Mouse (Mus musculus): ENCODE results near the gene Stk17b. TPM values are rescaled to one million over a fixed set of nuclear protein-coding genes. Genes with fewer than 3 reads are reported as not detected.

Gene Stk17b
- polyA plus RNA-seq, 1 experiment from 2014 or later: 14.5 TPM

GRCm38 (mm10) chr1:53818072-53818862, 33.2 kb upstream of the Stk17b start:
- no peak overlapping the region for H3K4me2 ChIP-seq (ENCODE audit: low read length)
- no peaks in the 10 kb centered on the region for H3K36me3 ChIP-seq (ENCODE audit: control insufficient read depth, insufficient read depth, low read length)
- no peaks in the 10 kb centered on the region for H3K27me3 ChIP-seq (ENCODE audit: control insufficient read depth, insufficient read depth, low read length)
- no peak for ATAC-seq (ENCODE audit: insufficient number of reproducible peaks, insufficient read depth, low FRiP score, low read depth)
- H3K9me3 ChIP-seq (ENCODE audit: control insufficient read depth, low read length): no peaks in the 10 kb centered on the region
- H3K27ac ChIP-seq (replicated peaks in 1 of 2; ENCODE audit: control insufficient read depth in 1 of 2, insufficient read depth in 1 of 2, low read depth in 2 of 2, low read length in 2 of 2): no peak overlapping the region
- 48% methylated on average over 3 of the region's 3 CpGs for WGBS
- H3K4me3 ChIP-seq (ENCODE audit: control insufficient read depth in 1 of 2, insufficient read depth in 1 of 2, low read depth in 1 of 2, low read length in 2 of 2): no peak overlapping the region
- H3K9ac ChIP-seq (ENCODE audit: low read length): no peak overlapping the region
- H3K4me1 ChIP-seq (ENCODE audit: control insufficient read depth in 2 of 2, insufficient read depth in 2 of 2, low read length in 2 of 2): peaks cover 0 to 6% of the 10 kb centered on the region in 2 experiments; a peak in 1 of 4 replicates

- H3K4me3 ChIP-seq (ENCODE audit: control insufficient read depth in 1 of 2, insufficient read depth in 1 of 2, low read depth in 1 of 2, low read length in 2 of 2): no peak overlapping the region
- H3K4me1 ChIP-seq (ENCODE audit: control insufficient read depth in 2 of 2, insufficient read depth in 2 of 2, low read length in 2 of 2): no peaks in the 10 kb centered on the region
- WGBS: 83% methylated on average over 2 of the region's 2 CpGs
- no peak for ATAC-seq (ENCODE audit: insufficient number of reproducible peaks, insufficient read depth, low FRiP score, low read depth)
- H3K27me3 ChIP-seq (ENCODE audit: control insufficient read depth, insufficient read depth, low read length): no peaks in the 10 kb centered on the region
- H3K36me3 ChIP-seq (ENCODE audit: control insufficient read depth, insufficient read depth, low read length): no peaks in the 10 kb centered on the region
- H3K9ac ChIP-seq (ENCODE audit: low read length): no peak overlapping the region
- no peak overlapping the region for H3K27ac ChIP-seq (replicated peaks in 1 of 2; ENCODE audit: control insufficient read depth in 1 of 2, insufficient read depth in 1 of 2, low read depth in 2 of 2, low read length in 2 of 2)
- no peaks in the 10 kb centered on the region for H3K9me3 ChIP-seq (ENCODE audit: control insufficient read depth, low read length)
- no peak overlapping the region for H3K4me2 ChIP-seq (ENCODE audit: low read length)
Observed at GRCm38 (mm10) chr1:53816353-53816752, 31.3 kb upstream of the Stk17b start.

- 68% methylated on average over 2 of the region's 2 CpGs for WGBS
- H3K9ac ChIP-seq (ENCODE audit: low read length): no peak overlapping the region
- H3K36me3 ChIP-seq (ENCODE audit: control insufficient read depth, insufficient read depth, low read length): no peaks in the 10 kb centered on the region
- no peaks in the 10 kb centered on the region for H3K4me1 ChIP-seq (ENCODE audit: control insufficient read depth in 2 of 2, insufficient read depth in 2 of 2, low read length in 2 of 2)
- H3K27ac ChIP-seq (replicated peaks in 1 of 2; ENCODE audit: control insufficient read depth in 1 of 2, insufficient read depth in 1 of 2, low read depth in 2 of 2, low read length in 2 of 2): no peak overlapping the region
- ATAC-seq (ENCODE audit: insufficient number of reproducible peaks, insufficient read depth, low FRiP score, low read depth): no peak
- H3K4me2 ChIP-seq (ENCODE audit: low read length): no peak overlapping the region
- H3K4me3 ChIP-seq (ENCODE audit: control insufficient read depth in 1 of 2, insufficient read depth in 1 of 2, low read depth in 1 of 2, low read length in 2 of 2): no peak overlapping the region
- H3K27me3 ChIP-seq (ENCODE audit: control insufficient read depth, insufficient read depth, low read length): no peaks in the 10 kb centered on the region
- no peaks in the 10 kb centered on the region for H3K9me3 ChIP-seq (ENCODE audit: control insufficient read depth, low read length)
Observed at GRCm38 (mm10) chr1:53814077-53814705, 29.2 kb upstream of the Stk17b start.

GRCm38 (mm10) chr1:53811919-53812318, 26.9 kb upstream of the Stk17b start:
- Histone ChIP-seq H3K4me2 (ENCODE audit: low read length) (no peak overlapping the region), H3K36me3 (ENCODE audit: control insufficient read depth, insufficient read depth, low read length) (no peaks in the 10 kb centered on the region), H3K9me3 (ENCODE audit: control insufficient read depth, low read length) (no peaks in the 10 kb centered on the region), H3K4me3 (ENCODE audit: control insufficient read depth in 1 of 2, insufficient read depth in 1 of 2, low read depth in 1 of 2, low read length in 2 of 2) (no peak overlapping the region), H3K27ac (replicated peaks in 1 of 2; ENCODE audit: control insufficient read depth in 1 of 2, insufficient read depth in 1 of 2, low read depth in 2 of 2, low read length in 2 of 2) (no peak overlapping the region), H3K27me3 (ENCODE audit: control insufficient read depth, insufficient read depth, low read length) (no peaks in the 10 kb centered on the region), H3K4me1 (ENCODE audit: control insufficient read depth in 2 of 2, insufficient read depth in 2 of 2, low read length in 2 of 2) (no peaks in the 10 kb centered on the region), H3K9ac (ENCODE audit: low read length) (no peak overlapping the region)
- 82% methylated on average over 4 of the region's 4 CpGs for WGBS
- no peak for ATAC-seq (ENCODE audit: insufficient number of reproducible peaks, insufficient read depth, low FRiP score, low read depth)

- no peaks in the 10 kb centered on the region for H3K36me3 ChIP-seq (ENCODE audit: control insufficient read depth, insufficient read depth, low read length)
- no peak overlapping the region for H3K9ac ChIP-seq (ENCODE audit: low read length)
- no peaks in the 10 kb centered on the region for H3K9me3 ChIP-seq (ENCODE audit: control insufficient read depth, low read length)
- no peaks in the 10 kb centered on the region for H3K4me1 ChIP-seq (ENCODE audit: control insufficient read depth in 2 of 2, insufficient read depth in 2 of 2, low read length in 2 of 2)
- WGBS: 70% methylated on average over 2 of the region's 2 CpGs
- H3K4me2 ChIP-seq (ENCODE audit: low read length): no peak overlapping the region
- no peaks in the 10 kb centered on the region for H3K27me3 ChIP-seq (ENCODE audit: control insufficient read depth, insufficient read depth, low read length)
- H3K4me3 ChIP-seq (ENCODE audit: control insufficient read depth in 1 of 2, insufficient read depth in 1 of 2, low read depth in 1 of 2, low read length in 2 of 2): no peak overlapping the region
- no peak overlapping the region for H3K27ac ChIP-seq (replicated peaks in 1 of 2; ENCODE audit: control insufficient read depth in 1 of 2, insufficient read depth in 1 of 2, low read depth in 2 of 2, low read length in 2 of 2)
- no peak for ATAC-seq (ENCODE audit: insufficient number of reproducible peaks, insufficient read depth, low FRiP score, low read depth)
Observed at GRCm38 (mm10) chr1:53808229-53808628, 23.2 kb upstream of the Stk17b start.

GRCm38 (mm10) chr1:53797811-53798210, 12.8 kb upstream of the Stk17b start:
- Histone ChIP-seq H3K9ac (ENCODE audit: low read length) (no peak overlapping the region), H3K27ac (replicated peaks in 1 of 2; ENCODE audit: control insufficient read depth in 1 of 2, insufficient read depth in 1 of 2, low read depth in 2 of 2, low read length in 2 of 2) (no peak overlapping the region), H3K9me3 (ENCODE audit: control insufficient read depth, low read length) (no peaks in the 10 kb centered on the region), H3K27me3 (ENCODE audit: control insufficient read depth, insufficient read depth, low read length) (no peaks in the 10 kb centered on the region), H3K4me3 (ENCODE audit: control insufficient read depth in 1 of 2, insufficient read depth in 1 of 2, low read depth in 1 of 2, low read length in 2 of 2) (no peak overlapping the region), H3K4me2 (ENCODE audit: low read length) (no peak overlapping the region), H3K36me3 (ENCODE audit: control insufficient read depth, insufficient read depth, low read length) (no peaks in the 10 kb centered on the region), H3K4me1 (ENCODE audit: control insufficient read depth in 2 of 2, insufficient read depth in 2 of 2, low read length in 2 of 2) (0 out of 4 replicates have a peak, but pooled peaks cover 0 to 7% of the 10 kb centered on the region in 2 experiments)
- WGBS: 61% methylated on average over 3 of the region's 3 CpGs
- ATAC-seq (ENCODE audit: insufficient number of reproducible peaks, insufficient read depth, low FRiP score, low read depth): no peak

- ATAC-seq (ENCODE audit: insufficient number of reproducible peaks, insufficient read depth, low FRiP score, low read depth): no peak
- no peak overlapping the region for H3K4me3 ChIP-seq (ENCODE audit: control insufficient read depth in 1 of 2, insufficient read depth in 1 of 2, low read depth in 1 of 2, low read length in 2 of 2)
- no peak overlapping the region for H3K4me2 ChIP-seq (ENCODE audit: low read length)
- 0 out of 4 replicates have a peak, but pooled peaks cover 0 to 7% of the 10 kb centered on the region in 2 experiments for H3K4me1 ChIP-seq (ENCODE audit: control insufficient read depth in 2 of 2, insufficient read depth in 2 of 2, low read length in 2 of 2)
- H3K27ac ChIP-seq (replicated peaks in 1 of 2; ENCODE audit: control insufficient read depth in 1 of 2, insufficient read depth in 1 of 2, low read depth in 2 of 2, low read length in 2 of 2): no peak overlapping the region
- no peaks in the 10 kb centered on the region for H3K9me3 ChIP-seq (ENCODE audit: control insufficient read depth, low read length)
- 24% methylated on average over 5 of the region's 5 CpGs for WGBS
- H3K9ac ChIP-seq (ENCODE audit: low read length): no peak overlapping the region
- H3K36me3 ChIP-seq (ENCODE audit: control insufficient read depth, insufficient read depth, low read length): no peaks in the 10 kb centered on the region
- H3K27me3 ChIP-seq (ENCODE audit: control insufficient read depth, insufficient read depth, low read length): no peaks in the 10 kb centered on the region
Observed at GRCm38 (mm10) chr1:53797074-53797473, 12.1 kb upstream of the Stk17b start.

All from heart, embryonic 14.5 days (tissue).